Mouse (Mus musculus) NIH3T3 (cell line): Measurements from ENCODE around the gene Pum2.

Experiments used
- DNase-seq: peaks from one replicate; pipeline ENCODE4 v3.0.0-alpha.2; 2012; ENCODE audit warnings: low read depth

Gene Pum2

GRCm38 (mm10) chr12:8761058-8761457 lies 87.1 kb downstream of the Pum2 start:
- DNase-seq = no peak

- DNase-seq = peak; percentile 51
Observed at GRCm38 (mm10) chr12:8762667-8763066, 88.7 kb downstream of the Pum2 start.

- DNase-seq = peak; percentile 40
Observed at GRCm38 (mm10) chr12:8764221-8764930, 90.4 kb downstream of the Pum2 start.

- DNase-seq = peak; percentile 87
Observed at GRCm38 (mm10) chr12:8770946-8771843, 97.3 kb downstream of the Pum2 start, which contains the start of gene Sdc1. Gene Sdc1 (plus strand): TSS chr12:8771323.

GRCm38 (mm10) chr12:8771844-8772380 lies 98.0 kb downstream of the Pum2 start:
- peak; percentile 65 for DNase-seq

- peak; percentile 68 for DNase-seq
Observed at GRCm38 (mm10) chr12:8772451-8773143, 98.7 kb downstream of the Pum2 start.

- DNase-seq = peak; percentile 47
Observed at GRCm38 (mm10) chr12:8773336-8773735, 99.4 kb downstream of the Pum2 start.

GRCm38 (mm10) chr12:8774183-8774582 lies 100.2 kb downstream of the Pum2 start:
- DNase-seq = peak; percentile 30

GRCm38 (mm10) chr12:8776206-8776605 lies 102.3 kb downstream of the Pum2 start:
- DNase-seq = no peak

- no peak for DNase-seq
Observed at GRCm38 (mm10) chr12:8776741-8777140, 102.8 kb downstream of the Pum2 start.

- DNase-seq = no peak
Observed at GRCm38 (mm10) chr12:8778106-8778505, 104.2 kb downstream of the Pum2 start.

- no peak for DNase-seq
Observed at GRCm38 (mm10) chr12:8779851-8780250, 105.9 kb downstream of the Pum2 start.

GRCm38 (mm10) chr12:8781121-8781520 lies 107.2 kb downstream of the Pum2 start:
- no peak for DNase-seq

- peak; percentile 56 for DNase-seq
Observed at GRCm38 (mm10) chr12:8781681-8782378, 107.9 kb downstream of the Pum2 start.

GRCm38 (mm10) chr12:8782565-8782964 lies 108.6 kb downstream of the Pum2 start:
- DNase-seq = no peak

GRCm38 (mm10) chr12:8784189-8784588 lies 110.3 kb downstream of the Pum2 start:
- no peak for DNase-seq

- peak; percentile 31 for DNase-seq
Observed at GRCm38 (mm10) chr12:8786476-8786875, 112.5 kb downstream of the Pum2 start.

GRCm38 (mm10) chr12:8786984-8787730 lies 113.2 kb downstream of the Pum2 start:
- DNase-seq = peak; percentile 53

GRCm38 (mm10) chr12:8788469-8788868 lies 114.5 kb downstream of the Pum2 start:
- DNase-seq = no peak

GRCm38 (mm10) chr12:8790615-8791014 lies 116.7 kb downstream of the Pum2 start:
- DNase-seq = no peak
